Mouse (Mus musculus): Measurements from ENCODE around the gene Prkce. TPM values are rescaled to one million over a fixed set of nuclear protein-coding genes. Genes with fewer than 3 reads are reported as not detected.

Prkce gene
- polyA plus RNA-seq (2014; fragmentation: Illumina TruSeq; extraction: RNeasy Lipid Tissue Mini Kit (QIAGEN cat#74804); ENCODE audit: low read depth, low replicate concordance) = 5.6 TPM

DNA sequence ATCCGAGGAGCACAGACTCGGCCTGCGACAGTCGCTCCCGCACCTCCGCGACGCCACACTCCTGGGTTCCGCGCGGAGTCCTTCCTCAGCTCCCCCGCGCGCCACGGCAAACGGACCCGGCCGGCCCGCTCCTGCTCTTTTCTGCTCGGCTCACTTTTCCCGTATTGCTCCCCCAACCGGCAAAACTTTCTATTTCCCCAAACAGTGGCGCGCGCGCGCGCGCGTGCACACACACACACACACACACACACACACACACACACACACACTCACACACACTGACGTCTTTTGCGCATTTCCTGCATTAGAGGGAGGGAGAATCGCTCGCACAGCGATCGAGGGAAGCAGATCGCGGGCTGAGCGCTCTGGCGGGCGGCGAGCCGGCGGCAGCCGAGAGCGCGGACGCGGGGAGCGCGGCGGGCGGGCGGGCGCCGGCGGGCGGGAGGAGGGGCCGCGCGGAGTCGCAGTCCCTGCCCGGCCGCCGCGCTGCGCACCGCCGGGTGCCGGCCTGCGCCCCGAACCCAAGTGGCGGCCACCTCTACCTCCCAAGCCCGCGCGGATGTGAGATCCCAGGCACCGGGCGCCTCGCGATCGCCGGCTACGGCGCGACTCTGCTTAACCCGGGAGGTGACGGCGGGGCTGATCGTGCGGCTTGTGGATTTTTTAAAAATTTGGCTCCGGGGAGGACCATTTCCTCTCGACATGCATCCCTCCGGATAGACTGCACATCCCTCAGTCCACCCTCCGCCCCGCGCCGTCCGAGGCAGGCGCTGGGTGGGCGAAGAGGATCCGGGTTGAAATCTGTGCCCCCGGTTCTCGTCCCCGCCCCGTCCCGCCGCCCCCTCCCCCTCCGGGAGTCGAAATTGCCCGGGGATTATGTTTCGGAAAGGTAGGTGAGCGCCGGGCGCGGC, at the start of gene Prkce:
TSS of gene Prkce (plus strand) at position 466 of the 911 bp plus-strand sequence.

DNA sequence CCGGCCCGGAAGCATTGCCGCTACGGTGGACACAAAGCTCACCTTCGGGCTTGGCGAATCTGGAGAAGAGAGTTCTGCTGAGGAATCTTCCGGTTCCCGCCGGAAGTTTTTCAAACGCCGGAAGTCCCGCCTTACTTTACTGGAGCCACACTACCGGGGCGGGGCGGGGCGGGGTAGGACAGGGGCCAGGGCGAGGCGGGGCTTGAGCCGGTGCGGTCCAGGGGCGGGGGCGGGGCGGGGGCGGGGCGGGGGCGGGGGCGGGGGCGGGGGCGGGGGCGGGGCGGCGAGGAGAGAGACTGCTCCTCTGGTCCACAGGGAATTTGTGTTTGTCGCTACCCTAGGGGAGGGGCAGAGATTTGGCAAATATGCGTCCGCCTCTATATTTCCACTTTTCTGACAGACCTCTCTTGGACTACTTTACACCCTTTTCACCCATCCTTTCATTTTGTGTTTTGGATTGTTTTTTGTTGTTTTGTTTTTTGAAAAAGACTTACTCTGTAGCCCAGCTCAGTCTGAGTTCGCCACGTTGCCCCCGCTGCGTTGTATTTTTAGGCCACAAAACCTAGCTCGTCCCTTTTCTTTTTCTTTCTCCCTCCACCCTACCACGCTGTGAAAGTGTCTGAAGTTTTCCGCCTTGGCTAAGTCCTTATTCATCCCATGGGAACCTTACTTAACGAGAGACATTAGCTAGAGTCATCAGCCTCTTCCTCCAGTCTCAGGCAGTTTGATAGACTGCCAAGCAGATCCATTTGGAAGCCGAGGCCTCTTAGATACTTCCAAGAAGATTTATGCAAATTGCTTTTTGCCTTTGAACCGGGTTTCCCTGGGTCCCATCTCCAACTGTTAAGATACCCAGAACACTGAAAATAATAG, 22.3 kb upstream of the Prkce start, which contains the start of gene Srbd1:
TSS of gene Srbd1 (minus strand) at position 97 of the 873 bp plus-strand sequence.

DNA sequence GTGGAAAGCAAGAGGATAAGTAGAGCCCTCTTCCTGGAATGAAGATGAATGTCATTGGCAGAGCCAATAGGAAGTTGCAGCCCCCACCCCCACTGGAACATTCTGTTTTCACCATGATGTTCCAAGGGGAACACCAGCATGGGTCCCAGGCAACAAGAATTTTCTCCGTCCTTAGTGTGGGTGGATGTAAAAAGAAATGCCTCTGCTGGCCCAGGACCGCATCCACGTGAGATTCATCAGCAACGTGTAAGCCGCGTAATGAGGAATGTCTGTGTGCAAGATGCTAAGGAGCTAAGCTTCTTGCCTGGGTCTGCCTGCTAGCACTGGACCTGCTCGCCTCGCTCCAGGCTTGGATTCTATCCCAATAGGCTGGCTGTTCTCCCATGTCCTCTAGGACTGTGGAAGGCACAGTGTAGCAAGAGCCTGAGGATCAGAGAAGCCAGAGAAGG, 337.6 kb downstream of the Prkce start, which contains the start of gene Gm10309:
TSS of gene Gm10309 (minus strand) at position 50 of the 449 bp plus-strand sequence.

Other genes with a start within 250 kb of the Prkce start
- 12.5 TPM for gene Srbd1, start 22.6 kb upstream of the Prkce start, polyA plus RNA-seq (2014; fragmentation: Illumina TruSeq; extraction: RNeasy Lipid Tissue Mini Kit (QIAGEN cat#74804); ENCODE audit: low read depth, low replicate concordance)

All from liver, adult 10 weeks (tissue).